Mouse (Mus musculus) limb, embryonic 11.5 days (tissue): ENCODE results near the gene Mrrf. TPM values are rescaled to one million over a fixed set of nuclear protein-coding genes. Genes with fewer than 3 reads are reported as not detected.
A peak's percentile ranks its signal among the peaks of the same experiment; 100 is the strongest.

Experiments used
- ATAC-seq: fragments of 200-750 bp; cut with Nextera tagmentation; 2 replicates; pipeline ENCODE4 v1.8.0; 2017; ENCODE audit warnings: low read depth; ENCODE audit not compliant: insufficient number of reproducible peaks, low FRiP score, low TSS enrichment
- DNase-seq: peaks from one replicate; pipeline ENCODE4 v3.0.0-alpha.2; 2015; ENCODE audit warnings: low spot score
- H3K27ac ChIP-seq: fragments of 300-500 bp; sonication (generic); replicated peaks from 2 replicates; pipeline ENCODE4 v1.5.1; 2014; ENCODE audit warnings: low read depth, mild to moderate bottlenecking, low read length
- H3K27me3 ChIP-seq: fragments of 300-500 bp; sonication (generic); 2 replicates; pipeline ENCODE4 v1.6.1; 2014; ENCODE audit warnings: mild to moderate bottlenecking, low read length, mixed read lengths; ENCODE audit not compliant: control insufficient read depth, insufficient read depth
- H3K36me3 ChIP-seq: fragments of 300-500 bp; sonication (generic); 2 replicates; pipeline ENCODE4 v1.6.1; 2014; ENCODE audit warnings: mild to moderate bottlenecking, low read length, moderate library complexity, mixed read lengths; ENCODE audit not compliant: control insufficient read depth, insufficient read depth
- H3K4me1 ChIP-seq: fragments of 300-500 bp; sonication (generic); 2 replicates; pipeline ENCODE4 v1.6.1; 2014; ENCODE audit warnings: low read length, mixed read lengths; ENCODE audit not compliant: control insufficient read depth, insufficient read depth
- H3K4me2 ChIP-seq: fragments of 300-500 bp; sonication (generic); 2 replicates; pipeline ENCODE4 v1.6.1; 2014; ENCODE audit warnings: low read depth, mild to moderate bottlenecking, moderate library complexity; ENCODE audit not compliant: severe bottlenecking
- H3K4me3 ChIP-seq: fragments of 300-500 bp; sonication (generic); 2 replicates; pipeline ENCODE4 v1.5.1; 2014; ENCODE audit warnings: low read depth, low read length
- H3K9ac ChIP-seq: fragments of 300-500 bp; sonication (generic); 2 replicates; pipeline ENCODE4 v1.6.1; 2014; ENCODE audit warnings: mild to moderate bottlenecking, low read length
- H3K9me3 ChIP-seq: fragments of 300-500 bp; sonication (generic); 2 replicates; pipeline ENCODE4 v1.6.1; 2016; ENCODE audit warnings: low read length; ENCODE audit not compliant: control insufficient read depth
- WGBS: fragments of 180-500 bp; shearing (Covaris S2); extraction: QIAGEN DNeasy Blood & Tissue Kit; methylation state at CpG from one replicate; pipeline ENCODE4 v1.1.7; 2014; 5-methylcytosine and 5-hydroxymethylcytosine counted together
- polyA plus RNA-seq: library from polyadenylated mRNA; unstranded; fragments of >200 nt; fragmentation: Nextera tagmentation; extraction: Ambion mirVana; gene quantifications from 2 replicates; pipeline ENCODE4 v1.2.1, GENCODE M21; 2014

Mrrf gene
- polyA plus RNA-seq, 1 experiment from 2014 or later: 26.5 TPM

DNA sequence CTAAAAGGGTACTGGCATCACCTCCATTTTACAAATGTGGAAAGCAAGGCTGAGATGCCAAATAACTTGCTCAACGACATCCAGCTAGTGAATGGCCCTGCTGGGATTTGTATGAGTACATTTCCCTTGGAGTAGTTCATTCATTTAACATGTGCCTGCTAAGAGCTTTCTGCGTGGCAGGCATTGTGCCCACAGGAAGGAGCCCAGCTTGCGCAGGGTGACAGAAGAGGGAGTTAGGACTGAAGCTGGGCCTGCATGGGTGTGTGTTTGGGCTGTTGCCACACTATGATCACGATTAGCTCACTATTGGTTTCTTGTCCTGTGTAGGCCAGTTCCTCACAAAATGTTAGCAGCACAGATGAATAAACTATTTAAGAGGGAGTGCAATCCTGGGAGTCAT lies 84.7 kb downstream of the Mrrf start:
- H3K4me3 ChIP-seq: no peak overlapping the region
- WGBS: 75% methylated on average over 4 of the region's 4 CpGs
- no peak overlapping the region for H3K27ac ChIP-seq
- H3K4me2 ChIP-seq: no peak overlapping the region
- no peaks in the 10 kb centered on the region for H3K9me3 ChIP-seq
- no peaks in the 10 kb centered on the region for H3K4me1 ChIP-seq
- H3K36me3 ChIP-seq: no peaks in the 10 kb centered on the region
- H3K27me3 ChIP-seq: no peaks in the 10 kb centered on the region
- no peak overlapping the region for H3K9ac ChIP-seq
- no peak for DNase-seq
- no peak for ATAC-seq

DNA sequence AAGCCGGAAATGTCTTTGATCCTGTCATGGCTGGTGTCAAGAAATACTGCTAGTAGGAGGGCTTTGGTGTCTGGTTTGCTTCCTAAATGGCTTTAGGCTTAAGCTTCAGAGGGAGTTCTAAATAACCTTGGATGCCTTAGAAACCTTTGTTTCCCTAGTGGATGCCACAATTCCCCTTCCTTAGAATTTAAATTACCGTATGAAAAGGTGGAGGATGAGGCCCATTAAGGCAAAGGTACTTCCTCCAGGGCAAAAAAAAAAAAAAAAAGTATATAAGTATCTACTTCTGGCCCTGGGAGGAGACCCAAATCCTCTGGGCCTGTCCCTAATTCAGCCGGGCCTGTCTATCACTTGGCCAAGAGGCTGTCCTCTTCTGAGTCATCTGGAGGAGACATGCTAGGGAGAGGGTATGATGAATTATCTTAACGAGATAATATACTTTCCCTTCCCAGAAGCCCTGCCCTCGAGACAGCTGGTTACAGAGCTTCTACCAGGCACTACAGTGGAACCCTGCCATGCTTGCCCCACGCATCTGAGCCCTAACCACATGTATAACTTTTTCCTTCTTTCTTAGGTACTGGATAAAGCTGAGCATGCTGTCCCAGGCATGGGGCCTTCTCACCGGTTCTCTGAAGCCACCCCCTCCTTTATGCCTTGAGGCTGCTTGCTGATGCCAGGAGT lies 86.1 kb downstream of the Mrrf start:
- no peak overlapping the region for H3K4me2 ChIP-seq
- H3K27me3 ChIP-seq: no peaks in the 10 kb centered on the region
- H3K27ac ChIP-seq: no peak overlapping the region
- H3K9ac ChIP-seq: no peak overlapping the region
- ATAC-seq (no peak), DNase-seq (no peak)
- no peaks in the 10 kb centered on the region for H3K4me1 ChIP-seq
- H3K9me3 ChIP-seq: no peaks in the 10 kb centered on the region
- H3K36me3 ChIP-seq: no peaks in the 10 kb centered on the region
- no peak overlapping the region for H3K4me3 ChIP-seq
- 47% methylated on average over 7 of the region's 7 CpGs for WGBS

DNA sequence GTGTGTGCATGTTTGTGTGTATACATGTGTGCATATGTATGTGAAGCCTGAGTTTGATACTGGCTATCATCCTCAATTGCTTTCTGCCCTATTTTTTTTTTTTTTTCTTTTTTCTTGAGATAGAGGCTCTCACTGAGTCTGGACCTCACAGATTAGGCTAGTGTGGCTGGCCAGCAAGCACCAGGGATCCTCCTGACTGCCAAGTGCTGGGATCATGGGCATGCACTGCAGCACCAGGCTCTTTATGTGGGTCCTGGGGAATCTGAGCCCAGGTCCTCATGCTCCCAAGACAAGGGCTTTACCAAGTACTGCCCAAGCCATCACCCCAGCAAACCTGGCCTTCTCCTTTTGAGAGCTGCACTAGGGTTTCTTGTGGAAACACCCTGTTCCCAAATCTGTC lies 87.2 kb downstream of the Mrrf start:
- no peak overlapping the region for H3K4me3 ChIP-seq
- no peaks in the 10 kb centered on the region for H3K4me1 ChIP-seq
- no peak overlapping the region for H3K27ac ChIP-seq
- H3K9ac ChIP-seq: no peak overlapping the region
- DNase-seq (no peak), ATAC-seq (no peak)
- H3K27me3 ChIP-seq: no peaks in the 10 kb centered on the region
- no peaks in the 10 kb centered on the region for H3K9me3 ChIP-seq
- no peak overlapping the region for H3K4me2 ChIP-seq
- H3K36me3 ChIP-seq: no peaks in the 10 kb centered on the region

DNA sequence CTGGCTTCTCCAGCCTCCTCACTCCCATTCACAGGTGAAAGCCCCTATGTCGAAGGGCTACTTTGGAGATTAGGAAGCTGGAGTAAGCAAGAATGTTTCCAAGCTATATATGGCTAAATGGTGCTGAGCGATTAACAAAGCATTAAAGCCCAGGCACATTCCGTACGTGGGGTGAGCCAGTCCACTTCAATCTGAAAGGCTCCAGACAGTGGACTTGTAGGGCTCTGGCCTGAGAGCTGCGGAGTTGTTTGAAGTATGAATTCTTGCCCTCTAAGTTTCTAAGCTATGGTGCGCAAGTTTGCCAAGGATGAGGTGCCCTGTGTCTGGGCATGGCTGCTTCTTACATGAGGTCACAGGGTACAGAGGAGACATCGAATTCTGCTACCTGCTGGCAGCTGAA lies 88.0 kb downstream of the Mrrf start:
- Histone ChIP-seq H3K4me2 (no peak overlapping the region), H3K36me3 (no peaks in the 10 kb centered on the region), H3K4me3 (no peak overlapping the region), H3K4me1 (no peaks in the 10 kb centered on the region), H3K27me3 (no peaks in the 10 kb centered on the region), H3K9ac (no peak overlapping the region), H3K27ac (no peak overlapping the region), H3K9me3 (no peaks in the 10 kb centered on the region)
- ATAC-seq: no peak
- no peak for DNase-seq
- 89% methylated on average over 7 of the region's 7 CpGs for WGBS

DNA sequence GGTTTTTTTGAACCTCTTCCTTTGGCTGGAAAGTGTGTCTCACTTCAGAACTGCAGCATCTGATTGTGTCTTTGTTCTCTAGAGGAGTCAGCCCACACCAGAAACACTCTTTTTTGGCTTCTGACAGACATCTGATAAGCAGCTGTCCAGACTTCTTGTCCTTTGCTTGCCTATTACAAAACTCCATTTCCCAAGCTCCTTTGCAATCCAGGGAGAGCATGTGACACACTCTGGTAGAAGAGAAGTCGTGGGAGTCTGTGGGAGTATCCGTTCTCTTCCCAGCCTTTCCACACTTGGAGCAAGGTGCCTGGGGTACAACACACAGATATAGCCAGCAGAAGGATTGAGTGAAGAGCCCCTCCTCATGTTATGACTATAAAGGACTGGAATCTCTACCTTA lies 88.4 kb downstream of the Mrrf start:
- DNase-seq (no peak), ATAC-seq (no peak)
- Histone ChIP-seq H3K36me3 (no peaks in the 10 kb centered on the region), H3K4me3 (no peak overlapping the region), H3K27me3 (no peaks in the 10 kb centered on the region), H3K9ac (no peak overlapping the region), H3K27ac (no peak overlapping the region), H3K4me2 (no peak overlapping the region), H3K4me1 (no peaks in the 10 kb centered on the region), H3K9me3 (no peaks in the 10 kb centered on the region)
- WGBS: 55% methylated on average over 2 of the region's 2 CpGs

DNA sequence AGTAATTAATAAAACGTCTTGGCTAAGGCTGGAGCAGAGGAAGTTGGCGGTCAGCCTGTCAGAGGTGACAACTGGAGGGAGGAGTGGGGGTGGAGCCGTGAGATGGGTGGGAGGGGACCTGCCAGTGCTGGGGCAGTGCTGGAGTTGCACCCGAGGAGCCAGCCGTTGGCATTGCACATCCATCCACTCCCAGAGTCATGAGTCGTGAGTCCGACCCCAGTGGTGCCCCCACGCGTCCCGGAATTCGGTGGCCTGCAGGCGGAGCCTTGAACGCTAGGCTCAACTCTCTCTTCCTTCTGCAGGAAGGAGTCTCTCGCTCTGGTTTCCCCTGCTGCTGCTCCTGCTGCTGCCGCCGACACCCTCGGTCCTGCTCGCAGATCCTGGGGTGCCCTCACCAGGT lies 94.2 kb downstream of the Mrrf start, which contains the start of gene Ptgs1:
Gene Ptgs1, plus strand, starts transcription at position 61 of the 400 bp plus-strand sequence.
- ATAC-seq: 0 out of 2 replicates have a peak, but pooled peaks have one; percentile 44

DNA sequence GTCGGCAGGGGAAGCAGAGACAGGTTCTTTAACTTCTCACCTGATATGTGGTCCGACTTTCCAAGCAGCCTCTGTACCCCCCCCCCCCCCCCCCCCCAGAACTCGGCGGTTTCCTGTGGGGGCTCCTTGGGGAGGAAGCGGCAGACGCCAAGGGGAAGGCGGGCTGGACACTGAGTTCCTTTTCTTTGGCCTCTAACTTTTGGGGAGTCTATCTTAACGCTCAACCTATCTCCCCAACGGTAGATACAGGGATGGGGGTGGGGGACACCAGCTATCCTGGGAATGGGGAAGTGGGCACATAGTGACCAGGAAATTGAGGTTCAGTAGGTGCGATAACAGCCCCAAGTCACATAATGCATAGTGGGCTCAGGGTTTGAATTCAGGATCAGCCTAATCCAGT lies 94.8 kb downstream of the Mrrf start:
- ATAC-seq (0 out of 2 replicates have a peak, but pooled peaks have one; percentile 35), DNase-seq (no peak)
- H3K4me3 ChIP-seq: peak overlapping the region; percentile 36
- no peaks in the 10 kb centered on the region for H3K27me3 ChIP-seq
- H3K27ac ChIP-seq: no peak overlapping the region
- no peaks in the 10 kb centered on the region for H3K36me3 ChIP-seq
- H3K4me1 ChIP-seq: peaks cover 5% of the 10 kb centered on the region; the same call in 1 of the 2 replicates
- WGBS: 22% methylated on average over 8 of the region's 10 CpGs
- H3K9me3 ChIP-seq: no peaks in the 10 kb centered on the region
- peak overlapping the region; percentile 55 for H3K9ac ChIP-seq
- H3K4me2 ChIP-seq: peak overlapping the region; percentile 86

More for the DNA sequence above, 94.2 kb downstream of the Mrrf start, which contains the start of gene Ptgs1:
- peak within 1 kb of the TSS; percentile 86 for H3K4me2 ChIP-seq
- under 1% methylated on average over 18 of the region's 18 CpGs for WGBS
- no peak within 1 kb of the TSS for H3K27ac ChIP-seq
- peaks cover 5% of the 10 kb centered on the region; the same call in 1 of the 2 replicates for H3K4me1 ChIP-seq
- no peaks in the 10 kb centered on the region for H3K9me3 ChIP-seq
- peak; percentile 54 for DNase-seq
- H3K9ac ChIP-seq: peak within 1 kb of the TSS; percentile 55
- no peaks in the 10 kb centered on the region for H3K36me3 ChIP-seq
- H3K4me3 ChIP-seq: peak within 1 kb of the TSS; percentile 36
- H3K27me3 ChIP-seq: no peaks in the 10 kb centered on the region

DNA sequence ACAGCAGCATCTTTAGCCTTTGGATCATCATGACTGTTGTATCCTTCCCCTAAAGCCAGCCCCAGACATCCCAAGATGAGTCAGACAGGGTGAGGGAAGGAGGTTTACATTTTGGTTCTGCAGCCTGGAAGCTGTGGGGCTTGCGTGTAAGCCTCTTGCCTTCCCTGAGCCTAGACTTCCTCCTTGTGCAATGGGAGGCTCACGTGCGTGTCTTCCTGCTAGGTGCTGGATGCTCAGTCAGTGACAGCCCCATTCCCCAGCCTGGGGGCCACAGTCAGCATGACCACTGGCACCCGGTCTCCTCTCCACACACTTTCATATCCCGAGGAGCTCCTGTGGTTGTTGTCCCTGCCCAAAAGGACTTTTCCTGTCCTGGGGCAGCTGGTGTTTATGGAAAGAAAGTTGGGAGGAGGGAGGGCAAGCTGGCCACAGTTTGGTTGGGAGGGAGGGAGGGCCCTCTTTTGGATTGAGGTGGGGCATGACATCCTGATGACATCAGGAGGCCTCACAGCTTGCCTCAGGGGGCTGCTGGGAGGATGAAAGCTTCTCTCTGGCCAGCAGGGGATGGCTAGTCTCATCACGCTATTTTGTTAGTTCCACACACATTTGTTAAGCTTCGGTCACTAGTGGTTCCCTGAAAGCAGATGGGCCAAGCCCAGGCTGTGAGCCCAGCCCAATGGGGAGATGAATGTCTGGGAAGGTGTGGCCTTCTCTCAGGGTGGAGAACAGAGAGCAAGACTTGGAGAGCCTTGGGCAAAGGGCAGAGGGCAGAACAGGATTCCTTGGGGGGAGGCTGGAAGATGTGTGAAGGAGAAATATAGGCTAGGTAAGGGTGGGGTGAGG lies 98.6 kb downstream of the Mrrf start:
- H3K36me3 ChIP-seq: no peaks in the 10 kb centered on the region
- no peaks in the 10 kb centered on the region for H3K27me3 ChIP-seq
- H3K4me1 ChIP-seq: peaks cover 5% of the 10 kb centered on the region; the same call in 1 of the 2 replicates
- H3K4me2 ChIP-seq: no peak overlapping the region
- 33% methylated on average over 7 of the region's 7 CpGs for WGBS
- no peak for ATAC-seq
- no peak for DNase-seq
- H3K9me3 ChIP-seq: no peaks in the 10 kb centered on the region
- no peak overlapping the region for H3K27ac ChIP-seq
- H3K4me3 ChIP-seq: no peak overlapping the region
- no peak overlapping the region for H3K9ac ChIP-seq
